Mouse (Mus musculus) lung, adult 2 months (tissue): ENCODE measurements around the gene Rap2b.

Experiments
- CTCF ChIP-seq: fragments of 200-500 bp; IDR thresholded peaks from 2 replicates; pipeline ENCODE4 v1.5.1; 2011; ENCODE audit warnings: mild to moderate bottlenecking, low read length, control low read depth; ENCODE audit not compliant: insufficient read depth
- POLR2A ChIP-seq: fragments of 200-500 bp; IDR thresholded peaks from 2 replicates; pipeline ENCODE4 v1.6.1; 2011; ENCODE audit warnings: low read depth, mild to moderate bottlenecking, control low read depth, low read length, borderline replicate concordance; ENCODE audit errors: extremely low read depth

DNA sequence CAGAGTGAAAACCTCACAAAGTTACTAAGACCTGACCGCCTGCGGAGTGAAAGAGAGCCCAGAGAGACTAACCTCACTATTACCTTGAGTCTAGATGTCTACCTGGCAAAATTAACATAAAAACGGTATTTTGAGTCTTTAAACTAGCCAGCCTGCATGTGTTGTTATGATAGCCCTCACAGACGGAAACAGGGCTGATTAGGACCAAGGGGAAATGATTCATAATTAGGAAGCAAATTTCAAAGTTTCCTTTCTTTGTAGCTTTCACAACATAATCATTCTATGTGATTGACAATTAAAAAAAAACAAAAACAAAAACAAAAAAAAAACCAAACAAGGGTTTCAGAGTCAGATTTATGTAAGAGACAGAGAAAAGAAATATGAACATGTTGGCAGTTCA lies 24.9 kb downstream of the Rap2b start:
- TF ChIP-seq CTCF, result no peak
- TF ChIP-seq POLR2A, result no peak
